10 mouse cellular contexts compared by ENCODE assay signal in genomic region chr7:82625342-82625741, GRCm38 (mm10). TPM values are rescaled to one million over a fixed set of nuclear protein-coding genes. Genes with fewer than 3 reads are reported as not detected.
DNase-seq lines count a peak whose midpoint lies in the region; ATAC-seq lines count a peak whose summit lies in the region.
"Had no signal": no experiment of that assay in that cellular context is flagged by ENCODE, and none has a peak within 500 bp of the region (broad histone marks: within the 10 kb centered on the region; RNA-seq: fewer than 3 reads in every experiment).

No protein-coding gene starts in this region.

- H3K4me2 ChIP-seq in kidney, embryonic 14.5 days (replicated peaks; ENCODE audit: low read depth, low read length) = no peak overlapping the region
- no peak overlapping the region for H3K4me2 ChIP-seq in intestine, embryonic 15.5 days (replicated peaks)
- H3K4me2 ChIP-seq: heart, embryonic 13.5 days; neural tube, embryonic 13.5 days had no signal

- H3K4me3 ChIP-seq in kidney, embryonic 14.5 days (ENCODE audit: low read length) = no peak overlapping the region
- no peak overlapping the region for H3K4me3 ChIP-seq in intestine, embryonic 15.5 days (replicated peaks)
- H3K4me3 ChIP-seq: heart, embryonic 13.5 days; neural tube, embryonic 13.5 days had no signal

- peak; percentile 60; the same call in 1 of the 2 replicates for ATAC-seq in kidney, embryonic 14.5 days (ENCODE audit: low FRiP score, low TSS enrichment)
- no peak for ATAC-seq in intestine, embryonic 15.5 days

- no peak overlapping the region for H3K9ac ChIP-seq in kidney, embryonic 14.5 days (ENCODE audit: low read depth, low read length)
- no peak overlapping the region for H3K9ac ChIP-seq in intestine, embryonic 15.5 days
- H3K9ac ChIP-seq: heart, embryonic 13.5 days; neural tube, embryonic 13.5 days had no signal

- no peaks in the 10 kb centered on the region for H3K4me1 ChIP-seq in kidney, embryonic 14.5 days (ENCODE audit: control insufficient read depth, insufficient read depth, low read length)
- no peaks in the 10 kb centered on the region for H3K4me1 ChIP-seq in intestine, embryonic 15.5 days (replicated peaks)
- H3K4me1 ChIP-seq: heart, embryonic 13.5 days; neural tube, embryonic 13.5 days had no signal

- no peaks in the 10 kb centered on the region for H3K36me3 ChIP-seq in kidney, embryonic 14.5 days (ENCODE audit: control insufficient read depth, insufficient read depth, low read length)
- H3K36me3 ChIP-seq in intestine, embryonic 15.5 days = no peaks in the 10 kb centered on the region
- H3K36me3 ChIP-seq: heart, embryonic 13.5 days; neural tube, embryonic 13.5 days had no signal

- H3K27ac ChIP-seq in kidney, embryonic 14.5 days (ENCODE audit: low read depth, low read length) = no peak overlapping the region
- H3K27ac ChIP-seq in intestine, embryonic 15.5 days = no peak overlapping the region
- H3K27ac ChIP-seq: heart, embryonic 13.5 days; neural tube, embryonic 13.5 days had no signal

- H3K9me3 ChIP-seq in kidney, embryonic 14.5 days (ENCODE audit: control insufficient read depth, low read length) = no peaks in the 10 kb centered on the region
- H3K9me3 ChIP-seq in intestine, embryonic 15.5 days = no peaks in the 10 kb centered on the region
- H3K9me3 ChIP-seq: heart, embryonic 13.5 days; neural tube, embryonic 13.5 days had no signal

- H3K27me3 ChIP-seq in kidney, embryonic 14.5 days (ENCODE audit: control insufficient read depth, insufficient read depth, low read length) = no peaks in the 10 kb centered on the region
- no peaks in the 10 kb centered on the region for H3K27me3 ChIP-seq in intestine, embryonic 15.5 days (replicated peaks)
- H3K27me3 ChIP-seq: heart, embryonic 13.5 days; neural tube, embryonic 13.5 days had no signal

- DNase-seq in cerebellum, postnatal 10 days = peak; percentile 10 to 18
- DNase-seq in cerebellum, adult 11-12 months = no peak
- DNase-seq in urinary bladder, postnatal 14 days (ENCODE audit: low spot score) = peak; percentile 46
- DNase-seq in urinary bladder, postnatal 36 days (ENCODE audit: low spot score in 2 of 2) = no peak
- peak; percentile 46 for DNase-seq in ovary, postnatal 14 days (ENCODE audit: low spot score)
- DNase-seq in right cerebral cortex, postnatal 10 days (ENCODE audit: low spot score in 2 of 2) = no peak

- WGBS in kidney, embryonic 14.5 days = 16% methylated on average over 7 of the region's 7 CpGs
- WGBS in intestine, embryonic 15.5 days = 16% methylated on average over 7 of the region's 7 CpGs

RNA-seq across cellular contexts. Expression of gene Saxo2, which starts 23.0 kb away (rescaled TPM):
- polyA plus RNA-seq in kidney, embryonic 14.5 days (2014; fragmentation: Nextera tagmentation; extraction: Ambion mirVana) = 5.5 and 8.6 TPM in 2 replicates
- 3.2 and 3.9 TPM in 2 replicates for polyA plus RNA-seq in intestine, embryonic 15.5 days (2015; fragmentation: Nextera tagmentation; extraction: Ambion mirVana)

RNA-seq across cellular contexts. Expression of gene Efl1, which starts 23.1 kb away (rescaled TPM):
- polyA plus RNA-seq in kidney, embryonic 14.5 days (2014; fragmentation: Nextera tagmentation; extraction: Ambion mirVana) = 13.7 and 27.0 TPM in 2 replicates
- polyA plus RNA-seq in intestine, embryonic 15.5 days (2015; fragmentation: Nextera tagmentation; extraction: Ambion mirVana) = 24.7 and 28.1 TPM in 2 replicates

Comparison
In these comparisons a context has a peak if more than half of its experiments do, and no peak if none do; other contexts are left out.
1. DNase-seq: peak in cerebellum, postnatal 10 days (2 of 2), urinary bladder, postnatal 14 days (single experiment) and ovary, postnatal 14 days (single experiment); none in cerebellum, adult 11-12 months (single experiment), urinary bladder, postnatal 36 days (0 of 2) and right cerebral cortex, postnatal 10 days (0 of 2).